Mouse (Mus musculus) liver, adult 2 months (tissue): ENCODE results near the gene Micu1. TPM values are rescaled to one million over a fixed set of nuclear protein-coding genes. Genes with fewer than 3 reads are reported as not detected.

ENCODE experiments used
- DNase-seq: peaks from one replicate; pipeline ENCODE4 v3.0.0-alpha.2; 2011; ENCODE audit warnings: low read depth, low spot score; ENCODE audit errors: extremely low read depth
- H3K27ac ChIP-seq: fragments of 200-500 bp; replicated peaks from 2 replicates; pipeline ENCODE4 v1.5.1; 2012; ENCODE audit warnings: low read depth, mild to moderate bottlenecking, control low read depth, inconsistent platforms, low read length; ENCODE audit not compliant: insufficient read depth
- H3K27me3 ChIP-seq: fragments of 200-500 bp; 2 replicates; pipeline ENCODE4 v1.6.1; 2012; ENCODE audit warnings: mild to moderate bottlenecking, moderate library complexity, low read length, inconsistent platforms; ENCODE audit not compliant: control insufficient read depth, insufficient read depth
- H3K36me3 ChIP-seq: fragments of 200-500 bp; 2 replicates; pipeline ENCODE4 v1.6.1; 2012; ENCODE audit warnings: low read length, inconsistent platforms; ENCODE audit not compliant: control insufficient read depth, insufficient read depth
- H3K4me1 ChIP-seq: fragments of 200-500 bp; 2 replicates; pipeline ENCODE4 v1.6.1; 2011; ENCODE audit warnings: low read length; ENCODE audit not compliant: control insufficient read depth, insufficient read depth
- H3K4me3 ChIP-seq: fragments of 200-500 bp; 2 replicates; pipeline ENCODE4 v1.5.1; 2011; ENCODE audit warnings: low read depth, mild to moderate bottlenecking, control low read depth, low read length, moderate library complexity; ENCODE audit not compliant: insufficient read depth
- H3K79me2 ChIP-seq: fragments of 200-500 bp; 2 replicates; pipeline ENCODE4 v1.6.1; 2012; ENCODE audit warnings: inconsistent platforms, mild to moderate bottlenecking, low read length, moderate library complexity; ENCODE audit not compliant: control insufficient read depth, insufficient read depth
- H3K9ac ChIP-seq: fragments of 200-500 bp; 2 replicates; pipeline ENCODE4 v1.6.1; 2012; ENCODE audit warnings: low read depth, mild to moderate bottlenecking, control low read depth, inconsistent platforms, low read length
- CTCF ChIP-seq: fragments of 200-500 bp; IDR thresholded peaks from 2 replicates; pipeline ENCODE4 v1.5.1; 2011; ENCODE audit warnings: low read depth, low read length, control low read depth
- POLR2A ChIP-seq: fragments of 200-500 bp; IDR thresholded peaks from 2 replicates; pipeline ENCODE4 v1.6.1; 2011; ENCODE audit warnings: low read length, control low read depth; ENCODE audit not compliant: insufficient read depth; ENCODE audit errors: extremely low read depth
- WGBS: fragments of 180-500 bp; shearing (Covaris S2); methylation state at CpG from one replicate; pipeline ENCODE4 v1.1.7; 2018; 5-methylcytosine and 5-hydroxymethylcytosine counted together
- polyA plus RNA-seq: library from polyadenylated mRNA; depleted of rRNA; stranded (reverse); fragments of >200 nt; gene quantifications from 2 replicates; pipeline ENCODE4 v1.2.3, GENCODE M21; 2012
- total RNA-seq: library from RNA; depleted of rRNA; stranded (reverse); fragments of >200 nt; gene quantifications from 2 replicates; pipeline ENCODE4 v1.2.3, GENCODE M21; 2014

Micu1 gene
- total and polyA plus RNA-seq, 2 experiments: 24.1 to 24.4 TPM

GRCm38 (mm10) chr10:59809991-59810574 is 107.8 kb downstream of the Micu1 start:
- Histone ChIP-seq H3K27me3 (no peaks in the 10 kb centered on the region), H3K27ac (no peak overlapping the region), H3K4me3 (no peak overlapping the region), H3K4me1 (no peaks in the 10 kb centered on the region), H3K79me2 (no peaks in the 10 kb centered on the region), H3K9ac (no peak overlapping the region), H3K36me3 (no peaks in the 10 kb centered on the region)
- no peak for TF ChIP-seq CTCF
- no peak for TF ChIP-seq POLR2A
- WGBS: 96% methylated on average over 4 of the region's 4 CpGs
- no peak for DNase-seq

DNA sequence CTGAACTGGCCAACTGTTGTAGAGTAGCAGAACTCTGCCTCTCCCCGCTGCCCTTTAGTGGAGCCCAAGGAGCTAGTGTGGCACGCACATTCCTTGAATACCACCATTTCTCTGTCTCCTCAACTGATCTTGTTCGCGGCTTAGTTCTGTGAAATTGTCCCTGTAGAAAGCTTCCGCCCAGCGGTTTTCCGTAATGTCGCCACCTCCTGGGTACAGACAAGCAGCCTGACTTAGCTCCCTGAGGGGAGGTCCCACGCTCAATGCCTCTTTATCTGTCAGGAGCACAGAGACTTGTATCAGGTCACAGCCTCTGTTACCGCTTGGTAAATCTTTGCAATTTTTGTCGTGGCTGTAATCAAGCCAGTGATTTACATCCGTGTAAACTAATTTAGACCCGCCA is 110.7 kb downstream of the Micu1 start:
- Histone ChIP-seq H3K9ac (no peak overlapping the region), H3K79me2 (no peaks in the 10 kb centered on the region), H3K36me3 (no peaks in the 10 kb centered on the region), H3K27ac (no peak overlapping the region), H3K4me1 (no peaks in the 10 kb centered on the region), H3K27me3 (no peaks in the 10 kb centered on the region), H3K4me3 (no peak overlapping the region)
- DNase-seq: no peak
- 75% methylated on average over 13 of the region's 13 CpGs for WGBS
- TF ChIP-seq POLR2A: no peak
- TF ChIP-seq CTCF: no peak

GRCm38 (mm10) chr10:59813759-59814158 is 111.5 kb downstream of the Micu1 start:
- WGBS: 95% methylated on average over 9 of the region's 9 CpGs
- Histone ChIP-seq H3K4me1 (no peaks in the 10 kb centered on the region), H3K36me3 (no peaks in the 10 kb centered on the region), H3K4me3 (no peak overlapping the region), H3K79me2 (no peaks in the 10 kb centered on the region), H3K27ac (no peak overlapping the region), H3K27me3 (no peaks in the 10 kb centered on the region), H3K9ac (no peak overlapping the region)
- DNase-seq: no peak
- TF ChIP-seq POLR2A (no peak), CTCF (no peak)

GRCm38 (mm10) chr10:59814505-59815155 is 112.4 kb downstream of the Micu1 start:
- Histone ChIP-seq H3K27me3 (no peaks in the 10 kb centered on the region), H3K36me3 (no peaks in the 10 kb centered on the region), H3K9ac (no peak overlapping the region), H3K27ac (no peak overlapping the region), H3K4me3 (no peak overlapping the region), H3K79me2 (no peaks in the 10 kb centered on the region), H3K4me1 (no peaks in the 10 kb centered on the region)
- 73% methylated on average over 7 of the region's 7 CpGs for WGBS
- TF ChIP-seq CTCF (peak; percentile 89), POLR2A (no peak)
- DNase-seq: peak; percentile 74

- no peak overlapping the region for H3K9ac ChIP-seq
- no peaks in the 10 kb centered on the region for H3K4me1 ChIP-seq
- H3K36me3 ChIP-seq: no peaks in the 10 kb centered on the region
- no peaks in the 10 kb centered on the region for H3K27me3 ChIP-seq
- 81% methylated on average over 6 of the region's 6 CpGs for WGBS
- no peak overlapping the region for H3K4me3 ChIP-seq
- DNase-seq: no peak
- TF ChIP-seq POLR2A (no peak), CTCF (no peak)
- no peak overlapping the region for H3K27ac ChIP-seq
- H3K79me2 ChIP-seq: no peaks in the 10 kb centered on the region
Measured at GRCm38 (mm10) chr10:59816569-59816968, 114.3 kb downstream of the Micu1 start.

GRCm38 (mm10) chr10:59817528-59817927 is 115.3 kb downstream of the Micu1 start:
- 32% methylated on average over 2 of the region's 2 CpGs for WGBS
- peak; percentile 31 for DNase-seq

More at GRCm38 (mm10) chr10:59817528-59817927, 115.3 kb downstream of the Micu1 start:
- TF ChIP-seq CTCF (peak; percentile 33), POLR2A (no peak)
- Histone ChIP-seq H3K27ac (no peak overlapping the region), H3K79me2 (no peaks in the 10 kb centered on the region), H3K9ac (no peak overlapping the region), H3K36me3 (no peaks in the 10 kb centered on the region), H3K27me3 (no peaks in the 10 kb centered on the region), H3K4me1 (no peaks in the 10 kb centered on the region), H3K4me3 (no peak overlapping the region)
